Mouse (Mus musculus) heart, postnatal 0 days (tissue): ENCODE results near the gene Capza2. TPM values are rescaled to one million over a fixed set of nuclear protein-coding genes. Genes with fewer than 3 reads are reported as not detected.

Source experiments
- ATAC-seq: fragments of 200-750 bp; cut with Nextera tagmentation; 2 replicates; pipeline ENCODE4 v1.8.0; 2017; ENCODE audit warnings: low read depth, moderate number of reproducible peaks, moderate library complexity; ENCODE audit not compliant: insufficient read depth
- DNase-seq: peaks from one replicate; pipeline ENCODE4 v3.0.0-alpha.2; 2016; ENCODE audit warnings: low spot score
- H3K27ac ChIP-seq: fragments of 300-500 bp; sonication (generic); 2 replicates; pipeline ENCODE4 v1.5.1; 2014; ENCODE audit warnings: low read depth, mild to moderate bottlenecking
- H3K27me3 ChIP-seq: fragments of 300-500 bp; sonication (generic); 2 replicates; pipeline ENCODE4 v1.6.1; 2014; ENCODE audit warnings: low read length, mixed read lengths; ENCODE audit not compliant: control insufficient read depth, insufficient read depth
- H3K36me3 ChIP-seq: fragments of 300-500 bp; sonication (generic); replicated peaks from 2 replicates; pipeline ENCODE4 v1.6.1; 2014; ENCODE audit warnings: low read length, mixed read lengths; ENCODE audit not compliant: control insufficient read depth, insufficient read depth
- H3K4me1 ChIP-seq: fragments of 300-500 bp; sonication (generic); 2 replicates; pipeline ENCODE4 v1.6.1; 2014; ENCODE audit warnings: antibody characterized with exemption; ENCODE audit not compliant: control insufficient read depth, insufficient read depth
- H3K4me2 ChIP-seq: fragments of 300-500 bp; sonication (generic); 2 replicates; pipeline ENCODE4 v1.6.1; 2014; ENCODE audit warnings: low read depth, mild to moderate bottlenecking, low read length, moderate library complexity
- H3K4me3 ChIP-seq: fragments of 300-500 bp; sonication (generic); 2 replicates; pipeline ENCODE4 v1.5.1; 2014; ENCODE audit warnings: low read depth, low read length
- H3K9ac ChIP-seq: fragments of 300-500 bp; sonication (generic); replicated peaks from 2 replicates; pipeline ENCODE4 v1.6.1; 2014; ENCODE audit warnings: low read depth, low read length, mixed read lengths
- H3K9me3 ChIP-seq: fragments of 300-500 bp; sonication (generic); replicated peaks from 2 replicates; pipeline ENCODE4 v1.6.1; 2016; ENCODE audit warnings: low read length; ENCODE audit not compliant: control insufficient read depth
- CTCF ChIP-seq: IDR thresholded peaks from 2 replicates; pipeline ENCODE4 v1.5.1; 2016; ENCODE audit warnings: antibody characterized with exemption, control low read depth, low read depth
- EP300 ChIP-seq: IDR thresholded peaks from 2 replicates; pipeline ENCODE4 v1.6.1; 2016; ENCODE audit warnings: antibody characterized with exemption, low read depth
- WGBS: fragments of 180-500 bp; shearing (Covaris S2); extraction: QIAGEN DNeasy Blood & Tissue Kit; methylation state at CpG from one replicate; pipeline ENCODE4 v1.1.7; 2014; 5-methylcytosine and 5-hydroxymethylcytosine counted together
- polyA plus RNA-seq: library from polyadenylated mRNA; unstranded; fragments of >200 nt; fragmentation: Nextera tagmentation; extraction: Ambion mirVana; gene quantifications from 2 replicates; pipeline ENCODE4 v1.2.1, GENCODE M21; 2015
- total RNA-seq: library from RNA; depleted of rRNA; stranded (reverse); fragments of >200 nt; gene quantifications from 2 replicates; pipeline ENCODE4 v1.2.3, GENCODE M21; 2014; ENCODE audit warnings: low replicate concordance

Capza2 gene
- total and polyA plus RNA-seq, 2 experiments from 2014 or later: 141 to 222 TPM

DNA sequence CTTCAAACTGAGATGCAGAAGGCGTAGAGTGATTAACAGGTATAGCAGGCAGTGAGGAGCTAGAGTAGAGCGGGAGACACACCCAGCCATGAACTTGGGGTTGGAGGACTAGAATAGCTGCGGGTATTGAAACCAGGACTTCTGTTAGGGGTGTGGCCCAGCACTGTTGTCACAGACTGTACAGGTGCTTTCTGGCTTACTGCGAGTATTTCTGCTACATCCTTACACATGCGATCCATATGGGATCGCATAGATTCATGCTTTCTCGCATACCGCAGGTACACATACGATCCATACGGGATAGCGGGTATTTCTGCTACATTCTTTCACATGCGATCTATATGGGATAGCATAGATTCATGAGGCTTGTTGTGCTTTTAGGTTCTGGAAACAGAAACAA, 32.3 kb downstream of the Capza2 start:
- no peak for TF ChIP-seq EP300
- TF ChIP-seq CTCF: no peak
- no peaks in the 10 kb centered on the region for H3K4me1 ChIP-seq
- 96% methylated on average over 12 of the region's 12 CpGs for WGBS
- H3K36me3 ChIP-seq: peaks cover 40% of the 10 kb centered on the region
- DNase-seq: no peak
- H3K9me3 ChIP-seq: no peaks in the 10 kb centered on the region
- no peak overlapping the region for H3K4me3 ChIP-seq
- no peak for ATAC-seq
- H3K27ac ChIP-seq: no peak overlapping the region
- no peak overlapping the region for H3K9ac ChIP-seq
- no peaks in the 10 kb centered on the region for H3K27me3 ChIP-seq
- H3K4me2 ChIP-seq: no peak overlapping the region

DNA sequence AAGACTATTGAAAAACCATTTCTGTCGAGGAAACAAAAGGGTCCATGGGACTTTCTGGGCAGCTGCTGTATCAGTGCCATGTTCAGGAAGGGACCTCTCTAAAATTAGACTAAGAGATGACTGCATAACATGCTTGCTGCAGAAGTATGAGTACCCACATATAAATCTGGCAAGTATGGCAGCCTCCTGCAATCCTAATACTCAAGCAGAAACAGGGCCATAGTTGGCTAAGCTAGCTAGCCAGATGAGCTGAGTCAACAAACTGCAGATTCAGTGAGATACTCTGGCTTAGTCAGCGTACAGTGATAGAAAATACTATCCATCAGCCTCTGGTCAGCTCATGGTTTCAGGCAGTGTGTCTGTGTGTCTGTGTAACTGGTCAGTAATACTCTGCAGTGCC, 33.8 kb downstream of the Capza2 start:
- Histone ChIP-seq H3K9me3 (no peaks in the 10 kb centered on the region), H3K9ac (no peak overlapping the region), H3K27me3 (no peaks in the 10 kb centered on the region), H3K27ac (no peak overlapping the region), H3K4me2 (no peak overlapping the region), H3K4me3 (no peak overlapping the region), H3K4me1 (no peaks in the 10 kb centered on the region), H3K36me3 (peaks cover 28% of the 10 kb centered on the region)
- no peak for TF ChIP-seq CTCF
- TF ChIP-seq EP300: no peak
- WGBS: 63% methylated on average over 2 of the region's 2 CpGs
- DNase-seq (no peak), ATAC-seq (no peak)

GRCm38 (mm10) chr6:17675019-17675756, 39.2 kb downstream of the Capza2 start:
- H3K27ac ChIP-seq: no peak overlapping the region
- ATAC-seq (peak; percentile 63), DNase-seq (peak; percentile 70)
- H3K4me2 ChIP-seq: no peak overlapping the region
- no peaks in the 10 kb centered on the region for H3K36me3 ChIP-seq
- no peaks in the 10 kb centered on the region for H3K27me3 ChIP-seq
- no peaks in the 10 kb centered on the region for H3K4me1 ChIP-seq
- H3K9me3 ChIP-seq: no peaks in the 10 kb centered on the region
- 22% methylated on average over 12 of the region's 12 CpGs for WGBS
- H3K4me3 ChIP-seq: no peak overlapping the region
- TF ChIP-seq EP300 (no peak), CTCF (peak; percentile 89)
- H3K9ac ChIP-seq: no peak overlapping the region

GRCm38 (mm10) chr6:17677008-17677407, 41.0 kb downstream of the Capza2 start:
- Histone ChIP-seq H3K27ac (no peak overlapping the region), H3K4me3 (no peak overlapping the region), H3K27me3 (no peaks in the 10 kb centered on the region), H3K36me3 (no peaks in the 10 kb centered on the region), H3K4me1 (no peaks in the 10 kb centered on the region), H3K9me3 (peaks cover 4% of the 10 kb centered on the region; the same call in 1 of the 2 replicates), H3K4me2 (no peak overlapping the region), H3K9ac (no peak overlapping the region)
- ATAC-seq (no peak), DNase-seq (no peak)
- TF ChIP-seq EP300 (no peak), CTCF (no peak)
- WGBS: 71% methylated on average over 2 of the region's 2 CpGs

DNA sequence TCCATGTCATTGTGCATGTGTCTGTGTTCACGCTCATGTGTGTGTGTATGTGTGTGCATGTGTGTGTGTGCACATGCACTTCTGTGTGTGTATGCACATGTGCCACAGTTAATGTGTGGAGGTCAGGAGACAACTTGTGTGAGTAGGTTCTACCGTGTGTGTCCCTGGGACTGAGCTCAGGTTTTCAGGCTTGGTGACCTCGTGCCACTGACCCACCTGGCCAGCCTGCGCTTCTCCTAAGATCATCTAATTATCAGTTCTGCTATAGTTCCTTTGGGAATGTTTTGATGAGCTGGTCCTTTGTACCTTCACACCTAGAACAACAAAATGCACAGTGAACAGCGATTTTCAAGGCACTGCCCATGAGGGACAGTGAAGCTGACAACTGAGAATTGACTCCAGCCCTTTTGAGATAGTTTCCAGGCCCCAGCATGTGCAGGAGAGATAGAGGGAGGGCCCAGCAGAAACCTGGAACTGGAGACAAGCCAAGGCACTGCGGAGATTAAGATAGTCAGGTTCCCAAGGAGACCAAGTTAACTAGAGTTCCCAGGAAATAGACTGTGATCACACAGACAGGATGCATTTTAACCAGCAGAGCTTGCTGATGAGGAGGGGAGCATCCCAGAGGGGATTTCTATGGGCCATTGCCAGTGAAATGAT, 44.4 kb downstream of the Capza2 start:
- WGBS: 63% methylated on average over 6 of the region's 6 CpGs
- DNase-seq (no peak), ATAC-seq (no peak)
- Histone ChIP-seq H3K4me3 (no peak overlapping the region), H3K36me3 (no peaks in the 10 kb centered on the region), H3K27me3 (no peaks in the 10 kb centered on the region), H3K27ac (no peak overlapping the region), H3K9ac (no peak overlapping the region), H3K4me1 (no peaks in the 10 kb centered on the region), H3K9me3 (peaks cover 4% of the 10 kb centered on the region; the same call in 1 of the 2 replicates), H3K4me2 (no peak overlapping the region)
- TF ChIP-seq EP300 (no peak), CTCF (no peak)
